Mouse (Mus musculus) C2C12 (cell line): Measurements from ENCODE around the gene Ndufb8.

Source experiments
- CEBPB ChIP-seq: IDR thresholded peaks from one replicate; pipeline ENCODE4 v1.6.1; 2011; ENCODE audit warnings: low read depth, mild to moderate bottlenecking, control low read depth, moderate library complexity
- CTCF ChIP-seq: IDR thresholded peaks from one replicate; pipeline ENCODE4 v1.5.1; 2011; ENCODE audit not compliant: control insufficient read depth, insufficient read depth, insufficient read length
- FOSL1 ChIP-seq: IDR thresholded peaks from one replicate; pipeline ENCODE4 v1.8.0; 2011; ENCODE audit warnings: mild to moderate bottlenecking, low read length; ENCODE audit not compliant: poor library complexity, insufficient read depth, severe bottlenecking
- MAX ChIP-seq: IDR thresholded peaks from one replicate; pipeline ENCODE4 v1.6.1; 2011; ENCODE audit warnings: mild to moderate bottlenecking, control low read depth
- MYOD1 ChIP-seq: IDR thresholded peaks from one replicate; pipeline ENCODE4 v1.6.1; 2011; ENCODE audit warnings: low read depth; ENCODE audit not compliant: control insufficient read depth, insufficient read length
- MYOG ChIP-seq: IDR thresholded peaks from one replicate; pipeline ENCODE4 v1.6.1; 2011; ENCODE audit not compliant: control insufficient read depth, insufficient read length; ENCODE audit errors: extremely low read depth
- USF1 ChIP-seq: IDR thresholded peaks from one replicate; pipeline ENCODE4 v1.6.1; 2011; ENCODE audit warnings: low read depth, mild to moderate bottlenecking, control low read depth, moderate library complexity

DNA sequence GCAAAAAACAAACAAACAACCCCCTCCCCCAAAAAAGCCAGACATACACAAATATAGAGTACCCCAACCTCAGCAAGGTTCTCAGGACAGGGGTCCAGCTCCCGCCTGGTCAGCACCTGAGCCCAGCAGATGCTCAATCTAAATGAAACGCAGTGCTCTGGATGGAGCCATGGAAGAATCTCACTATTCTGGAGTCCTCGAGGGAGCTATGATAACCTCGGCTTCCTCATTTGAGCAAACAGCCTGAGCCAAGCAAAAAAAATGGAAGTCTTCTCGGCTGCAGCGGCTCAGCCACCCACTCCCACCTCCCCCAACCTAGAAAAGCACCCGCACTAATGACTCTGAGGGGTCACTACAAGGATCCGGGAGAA lies 765 bp downstream of the Ndufb8 start:
- no peak for TF ChIP-seq CTCF
- TF ChIP-seq MYOG, result no peak
- TF ChIP-seq USF1, result no peak
- TF ChIP-seq MYOD1, result no peak
- TF ChIP-seq FOSL1, result no peak
- TF ChIP-seq MAX, result no peak
- no peak for TF ChIP-seq CEBPB
